Mouse (Mus musculus) G1E-ER4 (cell line): ENCODE results near the gene Gpnmb. TPM values are rescaled to one million over a fixed set of nuclear protein-coding genes. Genes with fewer than 3 reads are reported as not detected.

ENCODE experiments used
- GATA1 ChIP-seq: IDR thresholded peaks from one replicate; pipeline ENCODE4 v1.8.0; 2012; ENCODE audit warnings: low read length, inconsistent platforms
- polyA plus RNA-seq: library from polyadenylated mRNA; stranded (reverse); fragments of >175 nt; gene quantifications from 2 replicates; pipeline ENCODE4 v1.2.3, GENCODE M21; 2012

The Gpnmb gene
- polyA plus RNA-seq, 1 experiment: not detected

DNA sequence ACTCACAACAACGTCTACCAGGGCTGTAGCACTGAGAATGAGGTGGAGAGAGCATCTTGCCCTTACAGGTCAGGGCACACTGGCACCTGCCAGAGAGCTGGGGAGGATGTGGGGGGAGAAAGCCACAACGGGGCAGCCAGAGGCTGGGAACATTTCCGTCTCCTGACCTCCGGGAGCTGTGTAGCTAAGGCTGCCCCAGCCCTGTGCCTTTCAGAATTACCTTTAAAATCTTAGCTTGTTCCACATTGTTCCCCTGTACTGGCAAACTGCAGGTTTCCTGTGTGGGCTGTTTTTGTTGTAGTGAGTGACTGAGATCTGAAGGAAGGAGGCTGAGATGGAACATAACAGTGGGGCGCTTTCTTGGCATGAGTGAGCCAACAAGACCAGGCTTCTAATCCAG lies 15.8 kb downstream of the Gpnmb start:
- TF ChIP-seq GATA1: no peak

DNA sequence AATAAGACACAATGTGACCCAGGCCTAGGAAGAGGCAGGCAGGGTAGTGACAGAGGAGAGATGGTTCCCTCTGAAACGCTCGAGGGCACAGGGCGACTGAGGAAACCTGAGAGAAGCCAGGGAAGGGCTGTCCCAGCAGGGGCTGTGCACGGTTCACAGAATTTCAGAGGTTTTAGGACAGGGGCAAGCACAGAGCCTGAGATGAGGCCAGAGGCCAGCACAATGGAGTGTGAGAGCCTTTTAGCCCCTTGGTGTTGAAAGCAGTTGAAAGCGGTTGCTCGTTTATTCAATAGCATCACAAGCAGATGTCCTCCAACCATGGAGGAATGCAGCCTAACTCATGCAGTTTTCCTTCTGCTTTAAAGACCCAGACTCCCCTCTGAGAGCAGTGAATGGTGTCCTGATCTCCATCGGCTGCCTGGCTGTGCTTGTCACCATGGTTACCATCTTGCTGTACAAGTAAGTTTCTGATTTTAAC lies 18.9 kb downstream of the Gpnmb start:
- no peak for TF ChIP-seq GATA1

- TF ChIP-seq GATA1: no peak
These were observed 19.7 kb downstream of the Gpnmb start for GRCm38 (mm10) chr6:49056009-49056408.

GRCm38 (mm10) chr6:49057053-49058021 lies 21.0 kb downstream of the Gpnmb start:
- TF ChIP-seq GATA1: no peak

- TF ChIP-seq GATA1: no peak
These were observed 32.0 kb downstream of the Gpnmb start for GRCm38 (mm10) chr6:49068361-49068760.

GRCm38 (mm10) chr6:49073304-49074116 lies 37.2 kb downstream of the Gpnmb start, which contains the start of gene Malsu1:
TSS of gene Malsu1 (plus strand) at chr6:49073795.
- no peak for TF ChIP-seq GATA1

GRCm38 (mm10) chr6:49074117-49074490 lies 37.8 kb downstream of the Gpnmb start:
- TF ChIP-seq GATA1: no peak

- TF ChIP-seq GATA1: no peak
These were observed 41.5 kb downstream of the Gpnmb start for GRCm38 (mm10) chr6:49077894-49078293.

GRCm38 (mm10) chr6:49079313-49079712 lies 43.0 kb downstream of the Gpnmb start:
- TF ChIP-seq GATA1: no peak

DNA sequence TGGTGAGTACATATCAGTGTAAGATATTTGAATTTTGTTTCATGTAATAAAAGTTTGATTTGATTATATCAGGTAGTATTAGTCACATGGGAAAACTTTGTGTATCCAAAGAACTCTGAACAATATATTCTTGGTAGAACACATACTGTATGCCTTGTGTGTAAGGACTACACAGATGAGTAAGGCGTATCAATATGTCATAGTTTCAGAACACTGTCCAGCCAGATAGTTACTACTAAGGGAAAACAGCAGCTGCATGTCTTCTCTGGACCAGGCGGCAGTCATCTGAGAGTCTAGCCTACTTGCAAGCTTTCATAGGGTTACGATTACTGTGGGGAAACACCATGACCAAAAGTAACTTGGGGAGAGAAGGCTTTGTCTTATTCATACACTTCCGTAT lies 46.7 kb downstream of the Gpnmb start:
- TF ChIP-seq GATA1: no peak

- TF ChIP-seq GATA1: no peak
These were observed 58.6 kb downstream of the Gpnmb start for GRCm38 (mm10) chr6:49094968-49095367.

- TF ChIP-seq GATA1: no peak
These were observed 60.1 kb downstream of the Gpnmb start for GRCm38 (mm10) chr6:49096421-49096820.

- no peak for TF ChIP-seq GATA1
These were observed 60.7 kb downstream of the Gpnmb start for GRCm38 (mm10) chr6:49096933-49097461.

DNA sequence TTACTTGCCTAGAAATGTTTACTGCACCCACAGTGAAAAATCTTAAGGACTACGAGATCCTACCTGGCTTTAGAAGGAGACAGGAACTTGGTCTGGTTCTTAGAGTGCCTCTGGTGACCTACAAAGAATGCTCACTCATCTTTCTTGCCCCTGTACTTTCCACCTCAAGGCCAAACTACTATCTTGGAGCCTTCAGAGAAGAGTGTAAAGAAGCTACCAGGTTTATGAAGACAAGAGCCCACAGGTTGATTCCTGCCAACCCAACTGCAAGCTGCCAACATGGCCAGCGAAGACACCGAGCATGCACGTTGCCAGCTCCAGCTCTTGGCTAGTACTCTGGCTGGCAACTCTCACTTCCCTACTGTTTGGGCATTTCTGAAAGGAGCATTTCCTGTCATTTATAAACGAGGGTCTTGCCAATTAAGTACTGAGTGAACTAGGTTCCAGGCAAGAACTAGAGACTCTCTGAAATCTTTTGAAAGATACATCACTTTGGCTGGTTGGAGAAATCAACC lies 61.3 kb downstream of the Gpnmb start:
- no peak for TF ChIP-seq GATA1

GRCm38 (mm10) chr6:49099086-49099485 lies 62.7 kb downstream of the Gpnmb start:
- no peak for TF ChIP-seq GATA1
